Mouse (Mus musculus): ENCODE measurements around the gene Ttc17. TPM values are rescaled to one million over a fixed set of nuclear protein-coding genes. Genes with fewer than 3 reads are reported as not detected.
A peak's percentile ranks its signal among the peaks of the same experiment; 100 is the strongest.

The Ttc17 gene
- polyA plus RNA-seq, 1 experiment from 2014 or later: 29.6 TPM

- H3K27ac ChIP-seq (ENCODE audit: low read depth, low read length): peak overlapping the region; percentile 34; the same call in 1 of the 2 replicates
- H3K4me1 ChIP-seq (ENCODE audit: control insufficient read depth, insufficient read depth, low read length): peaks cover 20% of the 10 kb centered on the region; the same call in 1 of the 2 replicates
- peak overlapping the region; percentile 59 for H3K4me2 ChIP-seq (ENCODE audit: low read depth, low read length)
- H3K9me3 ChIP-seq (ENCODE audit: control insufficient read depth, low read length): no peaks in the 10 kb centered on the region
- 0 out of 2 replicates have a peak overlapping the region, but pooled peaks have one; percentile 5 for H3K9ac ChIP-seq (replicated peaks; ENCODE audit: low read depth, low read length)
- no peak for ATAC-seq (ENCODE audit: low read depth)
- H3K4me3 ChIP-seq (ENCODE audit: low read depth, low read length): peak overlapping the region; percentile 32
- H3K27me3 ChIP-seq (ENCODE audit: control insufficient read depth, insufficient read depth, low read length): no peaks in the 10 kb centered on the region
- no peaks in the 10 kb centered on the region for H3K36me3 ChIP-seq (ENCODE audit: control insufficient read depth, insufficient read depth, low read length)
- 0% methylated on average over 2 of the region's 2 CpGs for WGBS
Observed at GRCm38 (mm10) chr2:94264006-94264405, 142.5 kb downstream of the Ttc17 start.

DNA sequence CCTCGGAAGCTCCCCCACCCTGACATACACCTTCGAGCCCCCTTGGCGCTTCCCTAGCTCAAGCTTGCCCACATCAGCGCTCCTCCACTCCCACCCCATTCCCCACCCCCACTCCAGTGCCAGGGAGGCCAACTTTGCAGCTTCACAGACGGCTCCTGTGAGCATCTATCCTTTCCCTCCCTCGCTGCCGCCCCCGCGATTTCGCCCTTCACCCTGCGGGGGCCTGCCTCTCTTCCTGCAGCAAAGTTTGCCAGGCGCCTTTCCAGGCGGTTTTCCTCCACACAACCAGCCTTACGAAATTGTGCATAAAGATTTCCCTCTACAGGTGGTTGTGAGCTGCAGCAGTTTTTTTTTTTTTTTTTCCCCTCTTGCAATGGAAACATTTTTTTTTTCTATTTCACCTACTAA, 143.0 kb downstream of the Ttc17 start:
- ATAC-seq (ENCODE audit: low read depth): 0 out of 2 replicates have a peak, but pooled peaks have one; percentile 12
- Histone ChIP-seq H3K4me1 (ENCODE audit: control insufficient read depth, insufficient read depth, low read length) (peaks cover 20% of the 10 kb centered on the region; the same call in 1 of the 2 replicates), H3K27me3 (ENCODE audit: control insufficient read depth, insufficient read depth, low read length) (no peaks in the 10 kb centered on the region), H3K4me2 (ENCODE audit: low read depth, low read length) (peak overlapping the region; percentile 59), H3K4me3 (ENCODE audit: low read depth, low read length) (peak overlapping the region; percentile 22), H3K27ac (ENCODE audit: low read depth, low read length) (peak overlapping the region; percentile 44; the same call in 1 of the 2 replicates), H3K36me3 (ENCODE audit: control insufficient read depth, insufficient read depth, low read length) (no peaks in the 10 kb centered on the region), H3K9ac (replicated peaks; ENCODE audit: low read depth, low read length) (no peak overlapping the region), H3K9me3 (ENCODE audit: control insufficient read depth, low read length) (no peaks in the 10 kb centered on the region)
- 0% methylated on average over 13 of the region's 14 CpGs for WGBS

- no peak for ATAC-seq (ENCODE audit: low read depth)
- peak overlapping the region; percentile 44; the same call in 1 of the 2 replicates for H3K27ac ChIP-seq (ENCODE audit: low read depth, low read length)
- peak overlapping the region; percentile 59 for H3K4me2 ChIP-seq (ENCODE audit: low read depth, low read length)
- peak overlapping the region; percentile 22 for H3K4me3 ChIP-seq (ENCODE audit: low read depth, low read length)
- H3K9ac ChIP-seq (replicated peaks; ENCODE audit: low read depth, low read length): no peak overlapping the region
- no peaks in the 10 kb centered on the region for H3K36me3 ChIP-seq (ENCODE audit: control insufficient read depth, insufficient read depth, low read length)
- H3K9me3 ChIP-seq (ENCODE audit: control insufficient read depth, low read length): no peaks in the 10 kb centered on the region
- 5% methylated on average over 11 of the region's 13 CpGs for WGBS
- H3K27me3 ChIP-seq (ENCODE audit: control insufficient read depth, insufficient read depth, low read length): no peaks in the 10 kb centered on the region
- H3K4me1 ChIP-seq (ENCODE audit: control insufficient read depth, insufficient read depth, low read length): peaks cover 20% of the 10 kb centered on the region; the same call in 1 of the 2 replicates
Observed at GRCm38 (mm10) chr2:94262917-94263529, 143.5 kb downstream of the Ttc17 start.

GRCm38 (mm10) chr2:94254102-94254501, 152.4 kb downstream of the Ttc17 start:
- 31% methylated on average over 3 of the region's 3 CpGs for WGBS
- Histone ChIP-seq H3K27ac (ENCODE audit: low read depth, low read length) (no peak overlapping the region), H3K9ac (replicated peaks; ENCODE audit: low read depth, low read length) (no peak overlapping the region), H3K4me2 (ENCODE audit: low read depth, low read length) (no peak overlapping the region), H3K9me3 (ENCODE audit: control insufficient read depth, low read length) (no peaks in the 10 kb centered on the region), H3K27me3 (ENCODE audit: control insufficient read depth, insufficient read depth, low read length) (no peaks in the 10 kb centered on the region), H3K36me3 (ENCODE audit: control insufficient read depth, insufficient read depth, low read length) (no peaks in the 10 kb centered on the region), H3K4me1 (ENCODE audit: control insufficient read depth, insufficient read depth, low read length) (no peaks in the 10 kb centered on the region), H3K4me3 (ENCODE audit: low read depth, low read length) (no peak overlapping the region)
- no peak for ATAC-seq (ENCODE audit: low read depth)

MicroRNA genes within 50 kb of the gene (microRNA counts, 519-probe panel; counts per million panel counts)
- microRNA mmu-miR-670: not detected

Small RNA genes lying within 50 kb of the gene (microRNA-seq; reads per million reads assigned to microRNA genes)
- gene Mir670: 36.1 reads per million, percentile 31 among the genes with 10 or more reads in this experiment

Other genes starting within 250 kb of the Ttc17 start
- gene Hsd17b12, start 248.7 kb downstream of the Ttc17 start, polyA plus RNA-seq (2014; fragmentation: Nextera tagmentation; extraction: Ambion mirVana): 135 and 138 TPM in 2 replicates
- gene Api5, start 31.4 kb upstream of the Ttc17 start, polyA plus RNA-seq (2014; fragmentation: Nextera tagmentation; extraction: Ambion mirVana): 110 and 131 TPM in 2 replicates

Data from neural tube, embryonic 14.5 days (tissue).